Mouse (Mus musculus): ENCODE results near the gene Sh2b1.
"Not testable (repeated sequence)": the region's sequence is repeated elsewhere in the genome, so short reads cannot be mapped to it uniquely, and the experiment has no call there.

Sh2b1 gene

DNA sequence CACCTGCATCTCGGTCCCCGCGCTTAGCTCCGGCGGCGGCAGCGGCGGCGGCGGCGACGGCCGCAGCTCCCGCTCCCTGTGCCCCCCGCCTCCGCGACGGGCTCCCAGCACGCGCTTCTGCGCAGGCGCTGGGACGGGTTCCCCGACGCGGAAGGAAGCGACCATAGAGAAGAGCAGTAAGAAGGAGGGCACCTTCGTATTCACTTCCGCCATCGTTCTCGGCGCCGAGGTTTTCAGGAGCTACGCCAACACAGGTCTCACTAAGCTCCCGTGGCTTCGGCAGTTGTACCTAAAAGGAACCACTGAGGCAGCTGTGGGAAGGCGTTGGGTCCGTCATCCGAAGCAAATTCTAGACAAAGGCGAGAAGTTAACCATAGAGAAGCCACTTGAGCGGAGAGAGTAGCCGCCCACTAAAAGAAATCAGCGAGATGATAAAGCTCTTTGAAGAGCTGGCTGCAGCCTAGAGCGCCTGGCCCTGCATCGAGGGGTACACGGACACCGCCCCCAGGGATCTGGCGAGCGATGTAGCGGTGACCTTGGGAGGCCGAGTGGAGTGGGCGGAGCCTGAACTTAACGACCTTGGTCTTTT is at the start of gene Sh2b1:
TSS of gene Sh2b1 (minus strand) at position 432 of the 589 bp plus-strand sequence.
- DNase-seq = peak; percentile 84 to 90

DNA sequence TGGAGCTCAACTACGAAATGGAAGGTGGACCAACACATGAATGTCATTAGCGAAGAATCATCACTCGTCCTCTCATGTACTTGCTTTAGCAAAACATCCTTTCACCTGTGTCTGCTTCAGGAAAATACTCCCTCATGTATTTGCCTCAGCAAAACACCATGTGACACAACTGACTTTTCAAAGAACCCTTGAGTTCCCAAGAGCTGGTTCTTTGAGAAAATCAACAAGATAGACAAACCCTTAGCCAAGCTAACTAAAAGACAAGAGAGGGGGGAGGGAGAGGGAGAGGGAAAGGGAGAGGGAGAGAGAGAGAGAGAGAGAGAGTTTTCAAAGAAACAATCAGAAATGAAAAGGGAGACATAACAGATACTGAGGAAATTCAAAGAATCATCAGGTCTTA is 48.1 kb upstream of the Sh2b1 start:
- peak in 1 of 2 experiments; percentile 26 for DNase-seq

DNA sequence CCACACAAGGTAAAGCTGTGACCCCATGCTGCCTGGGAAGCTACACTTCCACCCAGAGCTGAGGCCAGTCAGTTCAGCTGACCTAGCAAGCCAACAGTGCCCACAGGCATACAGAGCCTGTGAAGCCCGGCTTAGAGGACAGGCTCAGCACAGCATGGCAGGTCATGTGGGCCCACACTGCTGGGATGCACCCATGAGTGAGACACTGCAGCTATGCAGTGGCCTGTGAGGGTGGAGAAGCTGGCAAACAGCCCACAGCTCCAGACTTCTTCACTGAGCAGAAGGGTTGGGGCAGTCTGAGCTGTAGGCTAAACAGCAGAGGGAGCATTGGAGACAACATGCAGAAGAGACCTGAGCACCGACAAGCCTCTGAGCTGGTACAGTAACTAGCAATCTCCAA is 44.3 kb upstream of the Sh2b1 start:
- DNase-seq = no peak

DNA sequence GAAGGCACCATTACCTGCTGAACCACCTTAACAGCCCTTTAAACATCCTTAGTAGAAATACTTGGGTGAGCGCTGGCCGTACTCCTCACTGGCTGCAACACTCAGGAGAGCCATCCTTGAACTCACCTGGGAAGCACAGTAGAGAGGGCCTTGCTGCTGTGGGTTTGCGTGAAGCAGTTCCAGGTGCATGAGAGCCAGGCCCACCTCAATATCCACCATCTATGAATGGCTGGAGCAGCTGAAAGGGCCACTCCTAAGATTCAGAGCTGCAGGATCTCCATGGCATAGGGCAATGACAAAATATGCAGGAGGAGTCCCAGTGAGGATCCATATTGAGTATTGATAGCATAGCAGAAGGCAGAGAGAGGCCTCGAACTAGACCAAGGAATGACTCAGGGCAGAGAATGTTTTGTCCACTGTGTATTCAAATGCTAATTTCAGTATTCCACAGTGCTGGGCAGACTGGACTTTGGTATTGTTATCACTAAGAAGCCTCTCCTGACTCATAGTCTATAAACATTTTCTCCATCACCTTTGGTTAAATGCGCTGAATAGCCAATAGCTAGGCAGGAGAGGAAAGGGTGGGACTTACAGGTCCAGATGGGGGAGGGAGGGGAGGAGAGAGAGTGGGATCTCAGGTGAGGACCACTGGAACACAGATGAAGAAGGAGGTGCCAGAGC is 43.2 kb upstream of the Sh2b1 start:
- DNase-seq = no peak

DNA sequence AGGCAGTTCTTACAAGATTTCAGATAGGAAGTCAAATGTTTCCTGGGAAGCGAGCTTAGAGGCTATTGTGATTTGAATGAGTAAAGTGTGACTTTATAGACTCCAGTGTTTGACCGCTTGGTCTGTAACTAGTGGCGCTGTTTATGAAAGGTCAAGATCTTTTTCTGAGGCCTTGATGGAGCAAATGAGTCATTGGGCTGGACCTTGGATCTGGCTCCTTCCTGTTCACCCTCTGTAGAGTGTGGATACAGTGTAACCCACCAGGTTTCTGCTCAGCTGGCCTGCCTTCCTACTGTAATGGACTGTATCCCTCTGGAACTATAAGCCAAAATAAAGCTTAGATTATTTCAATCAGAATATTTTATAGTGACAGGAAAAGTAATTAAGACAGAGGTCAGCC is 36.1 kb upstream of the Sh2b1 start:
- DNase-seq = no peak

DNA sequence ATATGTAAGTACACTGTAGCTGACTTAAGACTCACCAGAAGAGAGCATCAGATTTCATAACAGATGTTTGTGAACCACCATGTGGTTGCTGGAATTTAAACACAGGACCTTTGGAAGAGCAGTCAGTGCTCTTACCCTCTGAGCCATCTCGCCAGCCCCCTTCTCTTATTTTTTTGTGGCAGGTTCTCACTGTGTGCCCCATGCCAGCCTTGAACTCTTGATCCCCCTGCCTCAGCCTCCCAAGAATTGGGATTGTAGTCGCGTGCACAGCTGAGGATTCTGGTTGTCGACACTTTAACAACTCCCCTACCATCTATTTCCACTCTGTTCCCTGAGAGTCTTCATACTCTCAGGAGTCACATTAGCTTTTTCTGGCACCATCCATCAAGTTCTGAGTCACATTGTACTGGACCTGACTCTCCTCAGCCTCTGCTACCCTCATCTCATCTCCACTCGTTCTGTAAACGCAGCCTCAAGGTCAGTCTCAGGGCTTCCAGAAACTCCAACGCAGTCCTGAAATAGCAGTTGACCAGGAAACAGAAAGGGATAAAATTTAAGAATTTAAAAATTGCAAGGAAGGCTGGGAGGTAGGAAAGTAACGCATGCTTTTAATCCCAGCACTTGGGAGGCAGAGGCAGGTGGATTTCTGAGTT is 32.0 kb upstream of the Sh2b1 start:
- DNase-seq = no peak

DNA sequence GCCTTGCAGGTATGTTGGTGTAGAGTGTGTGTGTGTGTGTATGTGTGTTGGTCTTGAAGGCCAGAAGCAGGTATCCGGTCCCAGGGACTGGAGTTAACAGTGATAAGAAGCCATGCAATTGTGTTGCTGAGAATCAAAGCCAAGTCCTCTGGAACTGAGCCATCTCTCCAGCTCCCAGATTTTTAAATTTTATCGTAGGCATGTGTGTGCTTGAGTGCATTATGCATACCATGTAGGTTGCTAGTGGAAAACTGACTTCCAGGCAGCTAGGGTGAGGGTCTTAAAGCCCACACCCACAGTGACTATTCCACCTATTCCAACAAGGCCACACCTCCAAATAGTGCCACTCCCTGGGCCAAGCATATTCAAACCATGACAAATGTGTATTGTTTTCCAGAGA is 29.7 kb upstream of the Sh2b1 start:
- no peak for DNase-seq

DNA sequence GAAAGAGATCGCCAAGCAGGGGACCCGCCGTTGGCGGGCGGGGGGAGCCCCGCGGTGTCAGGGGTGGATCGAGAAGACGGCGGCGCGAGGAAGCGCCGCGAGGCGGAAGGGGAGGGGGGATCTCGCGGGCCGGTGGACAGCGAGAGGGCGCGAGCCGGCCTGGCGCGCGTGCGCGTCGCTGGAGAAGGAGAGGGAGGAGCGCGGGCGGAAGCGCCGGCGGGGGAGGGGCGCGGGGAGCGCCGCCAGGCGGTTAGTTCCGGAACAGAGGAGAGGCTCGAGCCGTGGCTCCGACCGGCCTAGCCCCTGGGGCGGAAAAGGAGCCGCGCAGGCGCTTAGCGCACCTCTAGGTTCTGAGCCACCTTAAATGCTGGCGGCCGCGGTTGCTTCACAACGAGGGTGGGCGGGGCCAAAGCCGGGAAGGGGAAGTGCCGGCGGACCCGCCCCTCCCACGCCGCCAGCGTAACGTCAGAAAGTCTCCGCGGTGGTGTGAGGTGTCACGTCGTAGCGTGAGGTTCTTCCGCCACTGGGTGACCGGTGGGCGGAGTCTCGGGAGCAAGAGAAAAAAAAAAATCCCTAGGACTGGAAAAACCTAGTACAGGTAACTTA is 28.2 kb upstream of the Sh2b1 start, which contains the start of gene Atxn2l:
TSS of gene Atxn2l (minus strand) at position 165 of the 606 bp plus-strand sequence.
- DNase-seq = peak; percentile 98

DNA sequence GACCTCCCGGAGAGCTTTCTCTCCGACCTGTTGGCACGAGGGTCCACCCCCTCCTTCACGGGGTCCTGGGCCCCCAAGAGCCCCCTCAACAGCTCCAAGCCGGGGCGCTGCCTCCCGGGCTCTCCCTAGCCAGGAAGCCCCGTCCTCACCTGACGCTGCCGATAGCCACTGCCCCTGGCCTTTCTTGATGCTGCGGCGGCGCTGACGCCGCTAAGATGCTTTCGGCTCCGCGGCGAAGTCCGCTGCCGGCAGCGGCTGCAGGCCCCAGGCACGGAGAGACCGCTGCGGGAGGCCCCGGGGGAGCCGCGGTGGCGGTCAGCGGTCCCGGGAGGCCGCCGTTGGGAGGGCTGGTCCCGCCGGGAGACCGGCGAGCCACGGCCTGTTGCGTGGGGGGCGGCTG is 27.5 kb upstream of the Sh2b1 start:
- DNase-seq = no peak

DNA sequence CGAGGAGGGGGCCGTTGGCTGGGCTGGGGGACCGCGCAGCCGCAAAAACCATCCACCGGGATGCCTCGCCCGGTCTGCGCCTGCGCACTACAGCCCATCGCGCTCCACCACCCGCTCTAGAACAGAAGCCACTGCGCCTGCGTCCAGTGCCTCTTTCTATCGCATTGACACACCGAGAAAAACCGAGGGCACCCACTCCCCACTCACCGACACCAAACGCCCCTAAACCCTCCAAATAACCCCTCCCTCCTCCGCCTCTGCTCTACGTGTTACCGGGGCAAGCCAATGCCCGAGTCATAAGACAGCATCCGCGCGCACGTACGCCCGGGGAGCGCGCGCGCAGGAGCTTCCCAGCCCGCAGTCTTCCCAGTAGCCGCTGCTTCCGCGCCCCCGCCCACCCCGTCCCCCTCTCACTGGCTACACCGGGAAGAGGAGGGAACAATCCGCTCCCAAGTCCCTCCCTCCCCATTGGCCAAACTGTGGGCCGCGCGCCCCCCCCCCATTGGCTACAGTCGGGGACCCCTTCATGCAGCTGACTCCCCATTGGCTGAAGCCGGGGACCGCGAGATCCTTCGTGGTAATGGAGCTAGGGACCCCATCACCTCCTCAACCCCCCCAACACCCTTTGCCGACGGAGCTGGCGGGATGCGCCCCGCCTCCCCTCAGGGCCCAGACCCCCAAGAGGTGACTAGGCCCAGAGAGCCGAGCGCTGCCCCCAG is 27.0 kb upstream of the Sh2b1 start:
- peak; percentile 91 to 95 for DNase-seq

DNA sequence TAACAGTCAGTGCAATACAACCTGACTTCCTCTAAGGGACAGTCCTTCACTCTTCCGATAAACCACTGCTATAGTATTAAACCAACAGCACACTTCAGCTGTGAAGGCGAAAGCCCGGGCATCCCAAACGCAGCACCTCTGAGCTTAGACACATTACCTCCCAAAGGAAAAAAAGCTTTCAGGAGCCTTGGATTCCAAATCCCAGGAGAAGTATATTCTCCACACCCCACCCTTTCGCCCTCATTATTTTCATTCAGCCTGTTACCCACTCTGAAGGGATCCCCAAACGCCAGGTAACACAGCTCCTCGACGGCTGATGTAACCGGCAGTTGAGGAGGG is 26.4 kb upstream of the Sh2b1 start:
- DNase-seq = no peak

DNA sequence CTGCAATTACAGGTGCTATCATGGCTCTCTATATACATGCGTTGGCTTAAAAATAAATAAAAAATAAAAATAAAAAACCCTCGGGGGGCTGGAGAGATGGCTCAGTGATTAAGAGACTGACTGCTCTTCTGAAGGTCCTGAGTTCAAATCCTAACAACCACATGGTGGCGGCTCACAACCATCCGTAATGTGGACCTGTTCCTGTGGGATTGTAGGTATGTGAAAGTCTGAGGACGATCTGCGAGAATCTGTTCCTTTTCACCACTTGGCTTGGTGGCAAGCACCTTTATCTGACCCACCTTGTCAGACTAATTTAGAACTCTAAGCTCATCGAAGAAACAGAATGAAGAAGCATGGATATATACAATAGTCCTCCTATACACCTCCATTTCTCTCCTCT is 24.2 kb upstream of the Sh2b1 start:
- no peak for DNase-seq

DNA sequence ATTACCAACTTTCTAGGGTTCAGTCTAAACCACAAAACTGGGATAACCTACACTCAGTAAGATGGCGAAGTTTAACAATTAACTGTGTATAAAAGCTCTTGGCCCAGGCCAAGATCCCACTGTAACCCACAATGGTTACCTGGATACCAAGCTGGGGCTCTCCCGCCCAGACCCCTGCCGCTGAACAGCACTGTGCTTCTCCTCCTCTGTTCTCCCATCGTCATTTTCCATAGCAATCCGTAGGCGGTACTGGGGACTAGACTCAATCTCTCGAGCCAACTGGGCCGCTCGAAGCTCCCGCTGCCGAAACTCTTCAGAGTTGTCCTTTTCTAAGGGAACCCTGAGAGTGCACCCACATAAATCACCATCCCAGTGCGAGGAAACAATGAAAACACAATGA is 22.7 kb upstream of the Sh2b1 start:
- DNase-seq = no peak

DNA sequence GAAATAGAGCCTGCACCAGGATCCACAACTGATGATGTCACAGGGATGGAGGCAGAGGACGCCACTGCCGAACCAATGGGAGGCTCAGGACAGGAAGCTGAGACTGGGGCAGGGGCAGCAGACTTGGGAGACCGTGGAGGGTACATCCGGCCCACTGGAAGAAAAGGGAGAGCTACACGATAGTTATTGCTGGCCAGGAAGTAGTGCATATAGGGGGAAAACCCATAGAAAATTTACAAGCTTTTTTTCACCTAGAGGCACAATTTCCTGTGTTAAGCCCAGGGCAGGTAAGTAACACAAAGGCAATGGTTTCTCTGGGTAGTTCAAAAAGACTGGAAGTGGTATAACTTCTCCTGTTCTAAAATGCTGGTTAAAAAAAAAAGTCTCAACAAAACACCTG is 21.3 kb upstream of the Sh2b1 start:
- no peak for DNase-seq

DNA sequence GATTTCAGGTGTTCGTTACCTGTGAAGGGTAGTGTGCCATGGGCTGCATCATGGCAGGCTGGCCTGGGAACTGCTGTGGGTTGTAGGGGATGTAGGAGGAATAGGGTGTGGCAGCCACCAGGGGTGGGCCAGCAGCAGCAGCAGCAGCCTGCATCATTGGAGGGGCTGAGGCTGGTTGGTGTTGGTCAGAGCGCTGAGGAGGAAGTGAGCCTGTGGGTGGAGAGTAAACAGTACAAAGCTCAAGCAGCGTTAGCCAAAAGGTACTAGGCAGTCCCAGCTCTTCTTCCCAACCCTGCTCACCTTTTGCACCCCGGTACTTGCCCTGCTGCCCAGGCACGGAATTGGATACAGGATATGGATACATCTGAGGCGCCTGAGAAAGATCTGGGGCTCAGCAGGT is 18.9 kb upstream of the Sh2b1 start:
- DNase-seq = no peak

DNA sequence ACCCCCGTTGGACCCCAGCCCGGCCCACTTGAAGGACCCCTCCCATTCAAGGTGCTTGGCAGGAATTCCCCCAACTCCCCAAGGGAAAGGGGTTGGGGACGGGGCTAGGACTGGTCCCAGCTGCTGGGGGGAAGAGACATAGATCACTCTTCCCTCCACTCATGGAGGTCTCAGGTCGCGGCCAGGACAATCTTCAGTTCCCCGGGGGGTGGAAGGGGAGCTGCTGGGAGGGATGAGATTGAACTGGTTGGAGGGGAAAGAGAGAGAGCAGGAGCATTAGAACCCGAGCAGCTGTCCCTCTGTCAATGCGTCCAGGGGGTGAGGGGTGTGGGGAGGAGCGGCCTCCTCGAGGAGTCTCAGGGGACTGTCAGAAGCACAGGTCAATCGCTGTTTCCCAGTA is 16.7 kb upstream of the Sh2b1 start:
- no peak for DNase-seq

DNA sequence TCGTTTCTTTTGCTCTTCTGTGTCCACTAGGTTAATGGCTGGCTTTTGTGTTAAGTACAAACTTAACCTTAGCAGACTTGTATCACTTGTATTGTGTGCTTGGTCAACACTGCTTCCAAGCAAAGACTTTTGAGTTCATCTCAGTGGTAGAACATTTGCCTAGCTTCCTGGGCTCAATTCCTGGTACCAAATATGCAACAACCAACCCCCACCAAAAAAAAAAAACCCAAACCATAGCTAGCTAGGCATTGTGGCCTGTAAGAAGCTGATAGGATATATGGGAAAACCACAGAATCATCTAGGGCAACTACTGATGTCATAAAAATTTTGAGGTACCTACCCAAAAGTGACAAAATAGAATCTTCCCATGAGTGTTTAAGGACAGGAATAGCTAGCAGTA is 15.8 kb upstream of the Sh2b1 start:
- DNase-seq = no peak

DNA sequence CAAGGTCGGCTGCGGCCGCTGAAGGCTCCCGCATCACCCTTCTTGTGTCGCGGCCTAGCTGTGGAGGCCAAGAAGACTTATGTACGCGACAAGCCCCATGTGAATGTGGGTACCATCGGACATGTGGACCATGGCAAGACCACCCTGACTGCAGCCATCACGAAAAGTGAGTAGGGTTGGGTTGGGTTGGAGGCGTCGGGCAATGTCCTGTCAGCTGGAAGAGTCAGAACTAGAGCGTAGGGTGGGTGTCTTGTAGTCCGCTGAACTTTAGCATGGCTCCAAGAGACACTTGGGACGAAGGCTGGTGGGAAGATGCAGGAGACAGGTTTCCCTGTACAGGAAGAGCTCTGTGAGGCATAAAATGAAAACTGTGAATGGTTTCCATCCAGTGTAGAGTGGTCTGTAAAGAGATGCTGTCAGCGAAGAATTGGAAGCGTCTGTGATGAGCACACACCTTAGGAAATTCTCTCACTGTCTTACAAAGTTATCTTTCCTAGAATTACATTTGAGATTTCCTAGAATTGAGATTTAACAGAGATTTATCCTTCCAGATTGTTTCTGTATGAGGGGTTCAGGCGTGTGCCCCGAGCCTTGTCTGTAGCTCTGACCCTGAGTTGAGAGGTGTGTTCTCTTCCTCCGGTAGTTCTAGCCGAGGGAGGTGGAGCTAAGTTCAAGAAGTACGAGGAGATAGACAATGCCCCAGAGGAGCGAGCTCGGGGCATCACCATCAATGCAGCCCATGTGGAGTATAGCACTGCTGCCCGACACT is 12.6 kb upstream of the Sh2b1 start:
- not testable (repeated sequence) for DNase-seq

DNA sequence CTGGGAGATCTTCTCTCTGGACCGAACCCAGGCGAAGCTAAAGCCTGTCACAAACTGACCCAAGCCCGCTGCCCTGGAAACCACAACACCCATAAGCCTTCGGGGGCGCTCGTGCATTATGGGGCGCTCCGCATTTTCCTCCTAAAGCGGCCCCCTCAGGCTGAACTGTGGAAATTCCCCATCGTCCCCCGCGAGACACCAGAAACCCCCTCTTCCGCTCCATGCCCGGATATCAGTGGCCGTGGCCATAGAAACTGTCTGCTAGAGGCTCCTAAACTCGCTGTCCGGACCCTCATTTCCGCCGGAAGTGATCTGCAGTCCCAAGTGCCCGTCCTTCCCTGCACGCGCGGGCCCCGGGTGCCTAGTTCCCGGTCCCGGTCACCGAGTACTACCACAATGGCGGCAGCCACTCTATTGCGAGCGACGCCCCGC is 11.8 kb upstream of the Sh2b1 start, which contains the start of gene Tufm:
TSS of gene Tufm (plus strand) at position 310 of the 432 bp plus-strand sequence.
- DNase-seq = peak; percentile 97 to 98

DNA sequence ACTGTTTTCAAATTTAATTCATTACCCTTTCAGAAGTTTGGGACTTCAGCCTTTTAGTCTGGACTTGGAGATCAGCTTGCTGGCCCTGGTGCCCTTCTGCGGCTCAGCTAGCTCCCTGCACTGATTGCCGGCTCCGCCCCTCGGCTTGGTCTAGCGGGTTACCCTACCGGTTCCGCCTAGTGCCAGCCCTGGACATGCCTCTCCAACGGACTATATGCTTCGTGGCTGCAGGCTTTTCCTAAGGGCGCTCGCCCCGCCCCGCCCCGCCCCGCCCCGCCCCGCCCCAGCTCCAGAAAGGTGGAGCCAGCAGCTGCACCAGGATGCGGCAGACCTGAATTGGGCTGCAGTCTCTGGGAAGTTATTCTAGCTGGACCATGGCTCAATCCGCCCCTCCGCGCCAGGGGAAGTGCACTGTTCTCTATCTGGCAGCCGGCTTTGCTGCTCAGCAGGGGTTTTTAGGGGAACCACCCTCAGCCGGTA is 7.2 kb upstream of the Sh2b1 start:
- DNase-seq = peak; percentile 94 to 96

DNA sequence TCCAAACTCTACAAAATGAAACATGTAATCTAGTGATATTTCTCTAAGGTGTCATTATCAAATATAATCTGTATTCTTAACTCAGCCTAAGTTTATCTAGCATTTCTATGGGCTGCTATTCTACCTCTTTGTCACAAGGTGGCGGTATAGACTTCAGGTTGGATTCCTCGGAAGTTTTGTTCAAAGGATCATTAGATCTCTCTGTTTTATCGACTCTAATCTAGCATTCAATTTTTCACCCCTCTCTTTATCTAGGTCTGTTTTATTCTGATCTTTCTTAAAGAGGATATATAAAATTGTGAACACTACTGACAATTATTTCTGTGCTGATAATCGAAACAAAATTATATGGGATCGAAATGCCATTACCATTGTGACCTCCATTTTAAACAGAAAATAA is 6.5 kb upstream of the Sh2b1 start:
- no peak for DNase-seq

DNA sequence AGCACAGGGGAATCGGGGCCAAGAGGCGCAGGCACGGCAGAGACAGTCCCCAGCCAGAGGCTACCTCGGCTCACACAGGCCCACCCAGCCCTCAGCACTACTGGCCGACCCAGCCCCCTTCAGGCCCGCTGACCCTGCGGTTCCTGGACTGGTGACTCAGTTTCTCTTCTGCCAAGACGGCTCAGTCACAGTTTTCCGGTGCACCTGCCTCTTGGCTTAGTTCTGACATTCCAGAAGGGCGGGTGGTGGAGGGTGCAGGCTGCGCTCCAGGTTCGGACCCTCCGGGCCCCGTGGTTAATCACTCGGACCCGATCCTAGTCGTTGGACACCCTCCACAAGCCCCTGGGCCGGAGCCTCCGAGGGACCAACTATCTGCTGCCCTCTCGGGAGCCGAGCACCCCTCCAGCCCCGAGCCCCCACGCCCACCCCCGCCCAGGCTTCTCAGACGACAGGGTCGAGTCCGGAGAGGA is 703 bp downstream of the Sh2b1 start:
- peak in 1 of 2 experiments; percentile 18 for DNase-seq

All from lung, adult 18-20 months (tissue).